Mouse (Mus musculus) neural tube, embryonic 14.5 days (tissue): ENCODE results near the gene Tmcc3. TPM values are rescaled to one million over a fixed set of nuclear protein-coding genes. Genes with fewer than 3 reads are reported as not detected.

ENCODE experiments used
- ATAC-seq: fragments of 200-750 bp; cut with Nextera tagmentation; 2 replicates; pipeline ENCODE4 v1.8.0; 2017; ENCODE audit warnings: low read depth, mild to moderate bottlenecking, moderate TSS enrichment, moderate library complexity
- H3K27ac ChIP-seq: fragments of 300-500 bp; sonication (generic); 2 replicates; pipeline ENCODE4 v1.5.1; 2014; ENCODE audit warnings: low read depth, mild to moderate bottlenecking, control low read depth, low read length, moderate library complexity, mixed read lengths
- H3K27me3 ChIP-seq: fragments of 300-500 bp; sonication (generic); 2 replicates; pipeline ENCODE4 v1.6.1; 2014; ENCODE audit warnings: low read length; ENCODE audit not compliant: control insufficient read depth, insufficient read depth
- H3K36me3 ChIP-seq: fragments of 300-500 bp; sonication (generic); 2 replicates; pipeline ENCODE4 v1.6.1; 2014; ENCODE audit warnings: low read length, mixed read lengths; ENCODE audit not compliant: control insufficient read depth, insufficient read depth
- H3K4me1 ChIP-seq: fragments of 300-500 bp; sonication (generic); 2 replicates; pipeline ENCODE4 v1.6.1; 2014; ENCODE audit warnings: low read length; ENCODE audit not compliant: control insufficient read depth, insufficient read depth
- H3K4me2 ChIP-seq: fragments of 300-500 bp; sonication (generic); 2 replicates; pipeline ENCODE4 v1.6.1; 2014; ENCODE audit warnings: mild to moderate bottlenecking, low read depth, low read length, control low read depth
- H3K4me3 ChIP-seq: fragments of 300-500 bp; sonication (generic); 2 replicates; pipeline ENCODE4 v1.5.1; 2014; ENCODE audit warnings: low read depth, low read length, control low read depth, mixed read lengths
- H3K9ac ChIP-seq: fragments of 300-500 bp; sonication (generic); replicated peaks from 2 replicates; pipeline ENCODE4 v1.6.1; 2014; ENCODE audit warnings: low read depth, mild to moderate bottlenecking, control low read depth, low read length, mixed read lengths
- H3K9me3 ChIP-seq: fragments of 300-500 bp; sonication (generic); 2 replicates; pipeline ENCODE4 v1.6.1; 2016; ENCODE audit warnings: low read length; ENCODE audit not compliant: control insufficient read depth
- WGBS: fragments of 180-500 bp; shearing (Covaris S2); extraction: QIAGEN DNeasy Blood & Tissue Kit; methylation state at CpG from one replicate; pipeline ENCODE4 v1.1.7; 2014; 5-methylcytosine and 5-hydroxymethylcytosine counted together
- microRNA-seq: library from miRNA; unstranded; fragments of <30 nt; microRNA quantifications from one replicate; pipeline ENCODE4, GENCODE M21; 2016
- polyA plus RNA-seq: library from polyadenylated mRNA; unstranded; fragments of >200 nt; fragmentation: Nextera tagmentation; extraction: Ambion mirVana; gene quantifications from 2 replicates; pipeline ENCODE4 v1.2.1, GENCODE M21; 2014

Tmcc3 gene
- polyA plus RNA-seq, 1 experiment from 2014 or later, result 24.2 TPM

GRCm38 (mm10) chr10:94640067-94640466 lies 328.3 kb downstream of the Tmcc3 start:
- Histone ChIP-seq H3K4me2 (no peak overlapping the region), H3K9me3 (no peaks in the 10 kb centered on the region), H3K36me3 (no peaks in the 10 kb centered on the region), H3K27ac (no peak overlapping the region), H3K4me1 (no peaks in the 10 kb centered on the region), H3K4me3 (no peak overlapping the region), H3K9ac (no peak overlapping the region), H3K27me3 (no peaks in the 10 kb centered on the region)
- ATAC-seq, result no peak
- 82% methylated on average over 5 of the region's 5 CpGs for WGBS

Small RNA genes within 50 kb of the gene (microRNA-seq; reads per million reads assigned to microRNA genes)
- gene Mir7211, result 1.4 reads per million

Other genes with a start within 250 kb of the Tmcc3 start
- 8.4 and 9.7 TPM in 2 replicates for gene Nr2c1, start 163.9 kb upstream of the Tmcc3 start, polyA plus RNA-seq
- gene Ndufa12, start 113.2 kb upstream of the Tmcc3 start, polyA plus RNA-seq, result 427 and 462 TPM in 2 replicates
- gene Gm4792, start 13.2 kb upstream of the Tmcc3 start, polyA plus RNA-seq, result 0.74 TPM in 1 of 2 replicates, not detected in the other